Mouse (Mus musculus) retina, postnatal 1 day (tissue): Measurements from ENCODE around the gene Poc1b.

ENCODE experiments used
- DNase-seq: peaks from one replicate; pipeline ENCODE4 v3.0.0-alpha.2; 2012

Gene Poc1b

DNA sequence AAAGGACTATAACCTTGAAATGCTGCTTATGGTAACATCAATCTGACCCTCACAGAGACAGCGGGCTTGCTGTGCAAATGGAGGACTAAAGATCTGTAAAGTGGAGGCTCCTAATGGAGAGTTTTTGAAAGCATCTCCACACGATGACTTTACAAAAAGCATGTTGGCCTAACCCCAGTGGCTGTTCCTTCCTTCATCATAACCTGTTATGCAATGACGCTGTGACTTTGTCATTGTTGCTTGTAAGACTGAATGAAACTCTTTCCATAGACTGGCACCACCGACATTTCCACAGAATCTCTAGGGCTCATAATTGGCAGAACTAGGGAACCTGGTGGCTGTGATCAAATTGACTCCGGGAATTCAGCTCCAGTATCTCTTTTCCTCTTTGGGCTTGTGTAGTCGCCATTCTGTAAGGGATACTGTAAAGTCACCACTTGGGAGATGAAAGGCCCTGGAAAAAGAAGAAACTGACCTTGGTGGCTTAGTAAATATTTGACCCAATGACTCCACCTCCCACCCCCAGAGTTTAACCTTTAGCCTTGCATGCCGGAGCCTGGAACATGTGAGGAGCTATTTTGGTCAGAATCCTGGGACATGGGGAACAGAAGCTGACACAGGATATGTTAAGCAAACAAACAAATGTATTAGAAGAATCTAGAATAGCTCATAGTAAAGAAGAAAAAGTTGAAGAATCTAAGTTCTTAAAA lies 125.8 kb downstream of the Poc1b start:
- DNase-seq, result no peak

DNA sequence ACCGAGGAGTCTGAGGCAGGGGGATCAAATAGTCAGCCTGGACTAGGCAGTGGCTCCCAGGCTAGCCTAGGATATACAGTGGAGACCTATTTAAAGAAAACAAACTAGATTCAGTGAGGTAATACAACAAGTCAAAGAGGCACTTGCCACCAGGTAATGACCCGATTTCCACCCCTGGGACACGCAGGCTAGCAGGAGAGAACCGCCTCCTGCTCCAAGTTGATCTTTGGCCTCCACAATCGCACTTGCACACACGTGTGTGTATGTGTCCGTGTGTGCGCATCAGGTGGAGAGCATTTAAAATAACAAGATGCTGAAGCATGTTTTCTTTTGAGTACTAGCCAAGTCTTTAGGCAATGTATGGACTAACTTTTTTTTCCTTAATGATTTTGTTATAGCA lies 127.5 kb downstream of the Poc1b start:
- no peak for DNase-seq

DNA sequence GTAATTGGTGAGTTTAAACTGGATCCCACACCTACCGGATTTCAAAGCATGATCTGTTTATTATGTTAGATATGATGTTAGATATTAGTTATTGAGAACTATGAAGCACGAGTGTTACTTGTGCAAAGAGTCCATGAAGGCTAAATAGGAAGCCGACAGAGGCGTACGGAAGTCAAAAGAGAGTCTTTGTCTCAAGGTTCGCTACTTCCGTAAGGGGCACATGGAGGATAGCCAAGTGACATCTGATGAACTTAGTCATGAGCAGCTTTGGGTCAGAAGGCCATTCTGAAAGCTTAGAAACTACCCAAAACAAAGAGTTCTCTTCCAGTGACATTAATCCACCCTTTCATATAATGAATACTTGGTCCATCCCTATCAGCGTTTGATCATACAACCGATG lies 128.2 kb downstream of the Poc1b start:
- no peak for DNase-seq

- no peak for DNase-seq
These were observed 130.5 kb downstream of the Poc1b start for GRCm38 (mm10) chr10:99237205-99237832.

- no peak for DNase-seq
These were observed 131.7 kb downstream of the Poc1b start for GRCm38 (mm10) chr10:99238537-99238936.

DNA sequence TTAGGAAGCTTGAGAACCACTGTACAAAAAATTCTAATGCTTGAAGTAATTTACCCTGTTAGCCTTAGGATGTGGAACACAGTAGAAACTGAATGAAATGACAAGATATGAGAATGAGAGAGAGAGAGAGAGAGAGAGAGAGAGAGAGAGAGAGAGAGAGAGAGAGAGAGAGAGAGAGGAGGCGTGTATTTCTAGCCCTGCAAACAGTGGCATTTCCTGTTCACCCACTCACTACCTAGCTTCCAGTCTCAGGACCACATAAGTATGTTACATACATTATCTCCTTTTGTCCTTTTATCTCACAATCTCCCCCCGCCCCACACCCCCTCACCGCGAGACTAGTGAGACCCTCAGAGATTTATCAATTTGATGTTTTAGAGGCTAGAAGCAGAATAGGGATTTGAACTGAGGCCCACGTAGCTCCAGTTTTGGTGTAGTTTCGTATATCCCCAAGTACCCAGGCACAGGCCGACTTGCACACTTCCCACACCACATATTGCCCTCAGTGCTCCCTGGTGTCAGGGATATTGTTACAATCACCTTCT lies 134.5 kb downstream of the Poc1b start:
- DNase-seq, result no peak

DNA sequence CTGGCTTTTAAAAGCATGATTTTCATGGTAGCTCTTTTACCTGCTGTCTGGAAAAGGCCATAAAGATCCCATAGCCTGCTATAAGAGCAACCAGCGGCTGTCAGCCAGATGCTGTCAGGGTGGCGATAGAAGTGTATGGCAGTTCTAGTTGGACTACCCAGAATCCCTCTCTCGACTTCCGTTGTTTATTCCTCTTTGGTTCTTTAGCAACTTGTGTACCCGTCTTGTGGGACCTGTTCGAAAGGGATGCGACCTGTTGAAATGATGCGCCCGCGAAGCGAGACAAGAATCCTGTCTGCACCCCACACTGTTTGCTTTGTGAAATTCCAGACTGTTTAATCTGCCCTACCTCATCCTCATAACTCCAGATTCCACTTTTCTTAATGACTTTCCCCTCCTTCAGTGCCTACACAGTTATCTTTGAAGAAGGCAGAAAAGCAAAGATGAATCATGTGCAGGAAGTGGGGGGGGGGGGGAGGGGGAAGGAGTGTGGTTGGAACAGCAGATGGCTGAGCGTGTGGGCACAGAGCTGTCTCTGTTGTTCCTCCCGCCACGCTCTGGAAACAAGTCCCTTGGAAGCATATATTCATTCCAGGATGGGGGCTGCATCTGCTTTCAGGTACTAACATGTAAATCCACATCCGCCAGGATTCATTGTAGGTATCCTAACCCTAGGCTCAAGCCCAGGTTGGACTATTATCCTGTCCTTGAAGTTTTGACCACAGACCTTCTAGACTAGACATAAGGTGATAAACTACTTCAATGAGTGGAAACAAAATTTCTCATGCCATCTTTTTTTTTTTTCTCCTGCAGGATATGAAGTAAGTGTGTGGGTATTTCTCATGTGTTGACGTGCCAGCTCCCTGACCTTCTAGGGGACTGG lies 135.2 kb downstream of the Poc1b start:
- peak; percentile 39 for DNase-seq

DNA sequence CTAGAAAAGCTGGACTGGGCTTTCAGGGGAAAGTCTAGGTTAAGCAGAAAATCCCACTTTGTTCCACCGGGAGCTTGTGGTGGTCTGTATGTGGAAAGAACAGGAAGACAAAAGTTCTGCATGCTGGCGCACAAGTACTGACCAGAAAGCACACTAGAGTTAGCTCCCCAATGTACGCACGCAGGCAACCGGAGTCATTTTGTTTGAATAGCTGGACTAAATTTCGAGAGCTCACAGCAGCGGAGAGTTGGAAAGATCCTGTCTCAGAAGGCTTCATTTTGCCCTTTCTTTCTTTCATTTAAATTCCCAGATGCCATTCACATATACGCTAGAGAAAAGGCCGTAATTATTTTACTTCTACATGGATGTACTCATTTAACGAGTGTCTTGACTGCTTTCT lies 135.9 kb downstream of the Poc1b start:
- peak; percentile 41 for DNase-seq

DNA sequence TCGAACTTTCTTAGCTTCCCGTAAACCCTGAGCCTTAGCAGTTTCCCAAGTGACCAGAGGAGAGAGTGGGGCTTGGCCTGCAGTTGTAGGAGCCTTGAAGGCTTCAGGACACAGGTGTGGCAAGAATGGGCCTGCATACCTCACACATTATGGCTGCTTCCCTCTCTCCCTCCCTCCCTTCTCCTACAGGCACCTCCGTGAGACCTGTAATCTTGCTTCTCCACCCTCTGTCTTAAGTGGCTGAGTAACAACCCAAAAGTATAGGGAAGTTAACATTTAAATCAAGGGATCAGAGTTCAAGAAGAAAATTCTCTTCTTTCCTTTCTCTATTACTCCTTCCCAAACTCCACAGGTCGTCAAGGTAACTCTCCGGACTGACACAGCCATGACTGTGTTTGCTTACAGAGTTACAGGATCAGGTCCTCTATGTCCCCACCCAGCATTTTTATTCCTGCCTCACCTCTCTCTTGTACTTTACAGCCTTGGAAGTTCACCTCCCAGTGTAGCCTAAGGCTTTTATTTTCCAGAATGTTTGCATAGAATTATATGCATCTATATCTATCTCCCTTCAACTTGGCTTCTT lies 137.2 kb downstream of the Poc1b start:
- no peak for DNase-seq

DNA sequence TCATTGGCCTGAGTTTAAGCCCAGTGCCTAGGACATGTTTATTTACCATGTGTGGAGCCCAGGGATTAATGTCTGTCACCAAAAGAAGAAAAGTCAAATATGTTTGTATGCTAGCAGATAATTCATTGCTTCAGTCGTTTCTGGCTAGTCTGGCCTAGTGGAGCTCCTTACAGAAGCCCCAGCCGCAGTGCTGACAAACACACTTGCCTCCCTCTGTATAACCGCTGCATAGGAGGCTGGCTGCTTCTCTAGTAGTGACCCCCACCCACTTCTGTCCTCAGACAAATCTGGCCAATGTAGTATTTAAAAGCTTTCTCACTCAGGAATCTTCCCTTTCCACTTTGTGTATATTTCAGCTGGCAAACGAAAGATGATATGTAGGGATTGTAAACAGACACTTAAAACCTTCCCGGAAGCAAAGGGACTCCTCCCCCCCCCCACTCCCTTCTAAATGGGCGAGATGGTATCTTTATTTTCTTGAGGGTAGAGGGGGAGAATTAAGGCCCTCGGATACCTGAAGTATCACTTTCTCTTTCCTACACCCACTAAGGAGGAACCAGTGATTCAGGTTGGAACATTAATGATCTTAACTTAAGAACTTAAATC lies 137.9 kb downstream of the Poc1b start:
- no peak for DNase-seq

DNA sequence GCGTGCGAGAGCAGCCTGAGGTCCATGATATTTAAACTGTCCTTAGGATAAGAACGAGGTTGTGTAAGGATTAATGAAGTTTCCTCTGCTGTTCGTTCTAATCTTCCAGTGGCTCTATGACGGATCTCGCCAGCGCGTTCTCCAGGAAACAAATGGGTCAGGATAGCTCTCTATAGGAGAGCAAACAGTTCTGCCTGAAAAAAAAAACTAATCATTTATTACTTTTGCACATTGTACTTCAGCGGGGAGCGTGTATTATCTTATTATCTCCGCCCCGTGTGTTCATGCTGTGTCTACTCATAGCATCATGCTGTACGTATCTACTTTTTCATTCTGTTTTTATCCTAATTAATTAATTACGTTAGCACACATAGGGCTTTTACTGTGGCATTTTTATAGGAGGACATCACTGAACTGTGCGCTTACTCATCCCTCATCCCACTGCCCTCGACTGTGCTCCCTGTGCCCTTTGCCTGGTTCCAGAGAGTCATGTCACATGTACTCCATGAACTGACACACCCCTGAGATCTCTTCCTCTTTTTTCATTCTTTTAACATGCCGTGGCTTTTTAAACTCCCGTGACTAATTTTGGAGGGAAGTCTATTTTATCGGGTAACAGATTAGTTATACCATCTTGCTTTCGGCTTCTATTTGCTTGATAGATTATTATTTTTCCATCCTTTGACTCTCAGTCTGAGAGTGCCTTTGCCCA lies 140.1 kb downstream of the Poc1b start:
- no peak for DNase-seq
